In genomic region chr7:123096344-123097120, GRCm38 (mm10) we compare ENCODE assay signal across 9 mouse cellular contexts. TPM values are rescaled to one million over a fixed set of nuclear protein-coding genes. Genes with fewer than 3 reads are reported as not detected.
DNase-seq lines count a peak whose midpoint lies in the region; ATAC-seq lines count a peak whose summit lies in the region.
"Had no signal": no experiment of that assay in that cellular context is flagged by ENCODE, and none has a peak within 500 bp of the region (broad histone marks: within the 10 kb centered on the region; RNA-seq: fewer than 3 reads in every experiment).

No protein-coding gene starts in this region.

- 93% methylated on average over 12 of the region's 12 CpGs for WGBS in hindbrain, embryonic 12.5 days
- WGBS in hindbrain, embryonic 13.5 days = 88% methylated on average over 12 of the region's 12 CpGs
- 93% methylated on average over 12 of the region's 12 CpGs for WGBS in midbrain, embryonic 11.5 days
- WGBS in midbrain, embryonic 14.5 days = 88% methylated on average over 12 of the region's 12 CpGs
- WGBS in embryonic facial prominence, embryonic 13.5 days = 87% methylated on average over 12 of the region's 12 CpGs

- no peaks in the 10 kb centered on the region for H3K36me3 ChIP-seq in hindbrain, embryonic 12.5 days
- no peaks in the 10 kb centered on the region for H3K36me3 ChIP-seq in hindbrain, embryonic 13.5 days
- H3K36me3 ChIP-seq in midbrain, embryonic 11.5 days (ENCODE audit: control insufficient read depth, insufficient read depth, low read length) = no peaks in the 10 kb centered on the region
- no peaks in the 10 kb centered on the region for H3K36me3 ChIP-seq in midbrain, embryonic 14.5 days (ENCODE audit: control insufficient read depth, insufficient read depth, low read length)
- H3K36me3 ChIP-seq in embryonic facial prominence, embryonic 13.5 days = no peaks in the 10 kb centered on the region
- H3K36me3 ChIP-seq: midbrain, embryonic 15.5 days had no signal

- no peaks in the 10 kb centered on the region; the same call in 1 of the 2 replicates for H3K9me3 ChIP-seq in hindbrain, embryonic 12.5 days (replicated peaks)
- H3K9me3 ChIP-seq in hindbrain, embryonic 13.5 days = no peaks in the 10 kb centered on the region
- H3K9me3 ChIP-seq in midbrain, embryonic 11.5 days (ENCODE audit: control insufficient read depth, low read length) = no peaks in the 10 kb centered on the region
- H3K9me3 ChIP-seq in midbrain, embryonic 14.5 days (ENCODE audit: control insufficient read depth, low read length) = no peaks in the 10 kb centered on the region
- no peaks in the 10 kb centered on the region for H3K9me3 ChIP-seq in embryonic facial prominence, embryonic 13.5 days
- H3K9me3 ChIP-seq: midbrain, embryonic 15.5 days had no signal

- H3K4me3 ChIP-seq in hindbrain, embryonic 12.5 days = no peak overlapping the region
- H3K4me3 ChIP-seq in hindbrain, embryonic 13.5 days = no peak overlapping the region
- H3K4me3 ChIP-seq in midbrain, embryonic 11.5 days (ENCODE audit: low read depth, low read length) = no peak overlapping the region
- H3K4me3 ChIP-seq in midbrain, embryonic 14.5 days (replicated peaks; ENCODE audit: low read depth, low read length) = no peak overlapping the region
- H3K4me3 ChIP-seq in embryonic facial prominence, embryonic 13.5 days = no peak overlapping the region
- H3K4me3 ChIP-seq: midbrain, embryonic 15.5 days had no signal

- no peak overlapping the region for H3K27ac ChIP-seq in hindbrain, embryonic 12.5 days
- no peak overlapping the region for H3K27ac ChIP-seq in hindbrain, embryonic 13.5 days
- H3K27ac ChIP-seq in midbrain, embryonic 11.5 days (ENCODE audit: low read depth, low read length) = no peak overlapping the region
- no peak overlapping the region for H3K27ac ChIP-seq in midbrain, embryonic 14.5 days (replicated peaks; ENCODE audit: low read depth, low read length)
- peak overlapping the region; percentile 97 for H3K27ac ChIP-seq in embryonic facial prominence, embryonic 13.5 days

- no peaks in the 10 kb centered on the region for H3K27me3 ChIP-seq in hindbrain, embryonic 12.5 days
- H3K27me3 ChIP-seq in hindbrain, embryonic 13.5 days = no peaks in the 10 kb centered on the region
- no peaks in the 10 kb centered on the region for H3K27me3 ChIP-seq in midbrain, embryonic 11.5 days (ENCODE audit: control insufficient read depth, insufficient read depth, low read length)
- H3K27me3 ChIP-seq in midbrain, embryonic 14.5 days (ENCODE audit: control insufficient read depth, insufficient read depth, low read length) = no peaks in the 10 kb centered on the region
- H3K27me3 ChIP-seq in embryonic facial prominence, embryonic 13.5 days = no peaks in the 10 kb centered on the region
- H3K27me3 ChIP-seq: midbrain, embryonic 15.5 days had no signal

- H3K4me2 ChIP-seq in hindbrain, embryonic 12.5 days (replicated peaks) = no peak overlapping the region
- no peak overlapping the region for H3K4me2 ChIP-seq in hindbrain, embryonic 13.5 days
- H3K4me2 ChIP-seq in midbrain, embryonic 11.5 days = no peak overlapping the region
- no peak overlapping the region for H3K4me2 ChIP-seq in midbrain, embryonic 14.5 days (ENCODE audit: low read length)
- no peak overlapping the region for H3K4me2 ChIP-seq in embryonic facial prominence, embryonic 13.5 days
- H3K4me2 ChIP-seq: midbrain, embryonic 15.5 days had no signal

- peaks cover 14% of the 10 kb centered on the region for H3K4me1 ChIP-seq in hindbrain, embryonic 12.5 days
- H3K4me1 ChIP-seq in hindbrain, embryonic 13.5 days (replicated peaks) = peaks cover 13% of the 10 kb centered on the region
- H3K4me1 ChIP-seq in midbrain, embryonic 11.5 days (ENCODE audit: control insufficient read depth, insufficient read depth, low read length) = peaks cover 7% of the 10 kb centered on the region
- H3K4me1 ChIP-seq in midbrain, embryonic 14.5 days (ENCODE audit: control insufficient read depth, insufficient read depth, low read length) = peaks cover 17% of the 10 kb centered on the region
- peaks cover 13% of the 10 kb centered on the region for H3K4me1 ChIP-seq in embryonic facial prominence, embryonic 13.5 days

- peak; percentile 83 for DNase-seq in midbrain, embryonic 11.5 days (ENCODE audit: low spot score, missing footprints)
- no peak for DNase-seq in midbrain, embryonic 14.5 days
- DNase-seq in mesoderm, embryonic 11.5 days (ENCODE audit: low read depth, low spot score) = peak; percentile 12
- no peak for DNase-seq in adipocyte (ENCODE audit: low spot score)

- H3K9ac ChIP-seq in hindbrain, embryonic 12.5 days = no peak overlapping the region
- no peak overlapping the region for H3K9ac ChIP-seq in hindbrain, embryonic 13.5 days
- H3K9ac ChIP-seq in midbrain, embryonic 11.5 days (ENCODE audit: low read length) = no peak overlapping the region
- no peak overlapping the region for H3K9ac ChIP-seq in midbrain, embryonic 14.5 days (replicated peaks; ENCODE audit: low read length)
- H3K9ac ChIP-seq in embryonic facial prominence, embryonic 13.5 days = no peak overlapping the region
- H3K9ac ChIP-seq: midbrain, embryonic 15.5 days had no signal

- peak; percentile 49; the same call in 1 of the 2 replicates for ATAC-seq in hindbrain, embryonic 12.5 days (ENCODE audit: low FRiP score)
- no peak for ATAC-seq in hindbrain, embryonic 13.5 days (ENCODE audit: low FRiP score)
- no peak for ATAC-seq in midbrain, embryonic 11.5 days (ENCODE audit: low FRiP score)
- no peak for ATAC-seq in midbrain, embryonic 14.5 days (ENCODE audit: low FRiP score, low TSS enrichment)
- ATAC-seq in embryonic facial prominence, embryonic 13.5 days (ENCODE audit: insufficient number of reproducible peaks, insufficient read depth, low FRiP score, low TSS enrichment, low read depth) = no peak
- ATAC-seq: forebrain, embryonic 16.5 days; midbrain, embryonic 15.5 days had no signal

RNA-seq across cellular contexts. Expression of gene Tnrc6a, which starts 27.2 kb away (rescaled TPM):
- polyA plus RNA-seq in hindbrain, embryonic 12.5 days (2016; fragmentation: Nextera tagmentation; extraction: Ambion mirVana) = 70.7 and 79.9 TPM in 2 replicates
- 59.0 and 63.2 TPM in 2 replicates for polyA plus RNA-seq in hindbrain, embryonic 13.5 days (2015; fragmentation: Nextera tagmentation; extraction: Ambion mirVana)
- 44.7 and 57.8 TPM in 2 replicates for polyA plus RNA-seq in midbrain, embryonic 11.5 days (2014; fragmentation: Nextera tagmentation; extraction: Ambion mirVana)
- polyA plus RNA-seq in midbrain, embryonic 14.5 days (2014; fragmentation: Nextera tagmentation; extraction: Ambion mirVana) = 50.0 and 59.4 TPM in 2 replicates
- polyA plus RNA-seq in embryonic facial prominence, embryonic 13.5 days (2015; fragmentation: Nextera tagmentation; extraction: Ambion mirVana) = 58.6 and 68.3 TPM in 2 replicates

Comparison
In these comparisons a context has a peak if more than half of its experiments do, and no peak if none do; other contexts are left out.
1. DNase-seq: peak in midbrain, embryonic 11.5 days (single experiment) and mesoderm, embryonic 11.5 days (single experiment); none in midbrain, embryonic 14.5 days (single experiment) and adipocyte (single experiment).